Mouse (Mus musculus) neural tube, embryonic 11.5 days (tissue): ENCODE data around the gene Slco3a1. TPM values are rescaled to one million over a fixed set of nuclear protein-coding genes. Genes with fewer than 3 reads are reported as not detected.

Experiments used
- ATAC-seq: fragments of 200-750 bp; cut with Nextera tagmentation; 2 replicates; pipeline ENCODE4 v1.8.0; 2017; ENCODE audit warnings: moderate number of reproducible peaks, mild to moderate bottlenecking, moderate TSS enrichment, moderate library complexity; ENCODE audit not compliant: insufficient read depth, low FRiP score, low TSS enrichment
- DNase-seq: peaks from one replicate; pipeline ENCODE4 v3.0.0-alpha.2; 2015; ENCODE audit warnings: low spot score
- H3K27ac ChIP-seq: fragments of 300-500 bp; sonication (generic); 2 replicates; pipeline ENCODE4 v1.5.1; 2014; ENCODE audit warnings: low read depth, mild to moderate bottlenecking, low read length
- H3K27me3 ChIP-seq: fragments of 300-500 bp; sonication (generic); 2 replicates; pipeline ENCODE4 v1.6.1; 2014; ENCODE audit warnings: mild to moderate bottlenecking, low read length, mixed read lengths; ENCODE audit not compliant: control insufficient read depth, insufficient read depth
- H3K36me3 ChIP-seq: fragments of 300-500 bp; sonication (generic); 2 replicates; pipeline ENCODE4 v1.6.1; 2014; ENCODE audit warnings: mild to moderate bottlenecking, low read length, moderate library complexity, mixed read lengths; ENCODE audit not compliant: control insufficient read depth, insufficient read depth
- H3K4me1 ChIP-seq: fragments of 300-500 bp; sonication (generic); 2 replicates; pipeline ENCODE4 v1.6.1; 2014; ENCODE audit warnings: low read length, mixed read lengths; ENCODE audit not compliant: control insufficient read depth, insufficient read depth
- H3K4me2 ChIP-seq: fragments of 300-500 bp; sonication (generic); 2 replicates; pipeline ENCODE4 v1.6.1; 2014; ENCODE audit warnings: low read depth, mild to moderate bottlenecking, moderate library complexity
- H3K4me3 ChIP-seq: fragments of 300-500 bp; sonication (generic); 2 replicates; pipeline ENCODE4 v1.5.1; 2014; ENCODE audit warnings: low read depth, low read length
- H3K9ac ChIP-seq: fragments of 300-500 bp; sonication (generic); 2 replicates; pipeline ENCODE4 v1.6.1; 2014; ENCODE audit warnings: mild to moderate bottlenecking, low read length
- H3K9me3 ChIP-seq: fragments of 300-500 bp; sonication (generic); 2 replicates; pipeline ENCODE4 v1.6.1; 2016; ENCODE audit warnings: low read length; ENCODE audit not compliant: control insufficient read depth
- WGBS: fragments of 180-500 bp; shearing (Covaris S2); extraction: QIAGEN DNeasy Blood & Tissue Kit; methylation state at CpG from one replicate; pipeline ENCODE4 v1.1.7; 2014; 5-methylcytosine and 5-hydroxymethylcytosine counted together
- polyA plus RNA-seq: library from polyadenylated mRNA; unstranded; fragments of >200 nt; fragmentation: Nextera tagmentation; extraction: Ambion mirVana; gene quantifications from 2 replicates; pipeline ENCODE4 v1.2.1, GENCODE M21; 2014

Gene Slco3a1
- polyA plus RNA-seq, 1 experiment from 2014 or later = 13.0 TPM

GRCm38 (mm10) chr7:74525586-74525985, 29.0 kb downstream of the Slco3a1 start:
- ATAC-seq (no peak), DNase-seq (no peak)
- Histone ChIP-seq H3K4me2 (no peak overlapping the region), H3K4me3 (no peak overlapping the region), H3K9me3 (no peaks in the 10 kb centered on the region), H3K27me3 (no peaks in the 10 kb centered on the region), H3K9ac (no peak overlapping the region), H3K27ac (no peak overlapping the region), H3K36me3 (no peaks in the 10 kb centered on the region), H3K4me1 (0 out of 2 replicates have a peak, but pooled peaks cover 2% of the 10 kb centered on the region)
- WGBS = 70% methylated on average over 2 of the region's 2 CpGs

GRCm38 (mm10) chr7:74524188-74524971, 30.2 kb downstream of the Slco3a1 start:
- no peaks in the 10 kb centered on the region for H3K9me3 ChIP-seq
- H3K27ac ChIP-seq = no peak overlapping the region
- DNase-seq (no peak), ATAC-seq (no peak)
- H3K4me3 ChIP-seq = no peak overlapping the region
- WGBS = 84% methylated on average over 8 of the region's 8 CpGs
- H3K9ac ChIP-seq = no peak overlapping the region
- H3K4me1 ChIP-seq = 0 out of 2 replicates have a peak, but pooled peaks cover 2% of the 10 kb centered on the region
- no peaks in the 10 kb centered on the region for H3K27me3 ChIP-seq
- no peak overlapping the region for H3K4me2 ChIP-seq
- H3K36me3 ChIP-seq = no peaks in the 10 kb centered on the region

GRCm38 (mm10) chr7:74523086-74523485, 31.5 kb downstream of the Slco3a1 start:
- Histone ChIP-seq H3K27ac (no peak overlapping the region), H3K4me2 (no peak overlapping the region), H3K4me1 (0 out of 2 replicates have a peak, but pooled peaks cover 2% of the 10 kb centered on the region), H3K27me3 (no peaks in the 10 kb centered on the region), H3K9me3 (no peaks in the 10 kb centered on the region), H3K9ac (no peak overlapping the region), H3K36me3 (no peaks in the 10 kb centered on the region), H3K4me3 (no peak overlapping the region)
- DNase-seq (no peak), ATAC-seq (no peak)
- WGBS = 44% methylated on average over 4 of the region's 4 CpGs

- Histone ChIP-seq H3K9ac (no peak overlapping the region), H3K27ac (no peak overlapping the region), H3K9me3 (no peaks in the 10 kb centered on the region), H3K27me3 (no peaks in the 10 kb centered on the region), H3K4me1 (0 out of 2 replicates have a peak, but pooled peaks cover 2% of the 10 kb centered on the region), H3K36me3 (no peaks in the 10 kb centered on the region), H3K4me2 (no peak overlapping the region), H3K4me3 (no peak overlapping the region)
- ATAC-seq = no peak
- WGBS = 87% methylated on average over 4 of the region's 4 CpGs
- no peak for DNase-seq
These were observed 32.3 kb downstream of the Slco3a1 start for GRCm38 (mm10) chr7:74522260-74522659.

GRCm38 (mm10) chr7:74519386-74519785, 35.2 kb downstream of the Slco3a1 start:
- Histone ChIP-seq H3K27ac (no peak overlapping the region), H3K9me3 (no peaks in the 10 kb centered on the region), H3K4me1 (0 out of 2 replicates have a peak, but pooled peaks cover 2% of the 10 kb centered on the region), H3K4me2 (no peak overlapping the region), H3K27me3 (no peaks in the 10 kb centered on the region), H3K36me3 (no peaks in the 10 kb centered on the region), H3K4me3 (no peak overlapping the region), H3K9ac (no peak overlapping the region)
- WGBS = 71% methylated on average over 6 of the region's 6 CpGs
- ATAC-seq (no peak), DNase-seq (no peak)

GRCm38 (mm10) chr7:74518776-74519175, 35.8 kb downstream of the Slco3a1 start:
- Histone ChIP-seq H3K4me3 (no peak overlapping the region), H3K4me1 (0 out of 2 replicates have a peak, but pooled peaks cover 2% of the 10 kb centered on the region), H3K4me2 (no peak overlapping the region), H3K27ac (no peak overlapping the region), H3K36me3 (no peaks in the 10 kb centered on the region), H3K9ac (no peak overlapping the region), H3K9me3 (no peaks in the 10 kb centered on the region), H3K27me3 (no peaks in the 10 kb centered on the region)
- DNase-seq (no peak), ATAC-seq (no peak)
- 93% methylated on average over 1 of the region's 1 CpGs for WGBS

GRCm38 (mm10) chr7:74518255-74518654, 36.3 kb downstream of the Slco3a1 start:
- no peaks in the 10 kb centered on the region for H3K9me3 ChIP-seq
- ATAC-seq = no peak
- H3K4me3 ChIP-seq = no peak overlapping the region
- 0 out of 2 replicates have a peak, but pooled peaks cover 2% of the 10 kb centered on the region for H3K4me1 ChIP-seq
- no peaks in the 10 kb centered on the region for H3K27me3 ChIP-seq
- H3K9ac ChIP-seq = no peak overlapping the region
- no peak for DNase-seq
- H3K4me2 ChIP-seq = no peak overlapping the region
- H3K36me3 ChIP-seq = no peaks in the 10 kb centered on the region
- 92% methylated on average over 5 of the region's 5 CpGs for WGBS
- H3K27ac ChIP-seq = no peak overlapping the region

GRCm38 (mm10) chr7:74510676-74511075, 43.9 kb downstream of the Slco3a1 start:
- WGBS = 81% methylated on average over 1 of the region's 1 CpGs
- H3K27me3 ChIP-seq = no peaks in the 10 kb centered on the region
- DNase-seq (no peak), ATAC-seq (no peak)
- no peak overlapping the region for H3K27ac ChIP-seq
- H3K4me3 ChIP-seq = no peak overlapping the region
- no peak overlapping the region for H3K4me2 ChIP-seq
- H3K4me1 ChIP-seq = no peaks in the 10 kb centered on the region
- no peaks in the 10 kb centered on the region for H3K9me3 ChIP-seq
- H3K9ac ChIP-seq = no peak overlapping the region
- no peaks in the 10 kb centered on the region for H3K36me3 ChIP-seq

GRCm38 (mm10) chr7:74508205-74508604, 46.4 kb downstream of the Slco3a1 start:
- H3K4me2 ChIP-seq = no peak overlapping the region

More at GRCm38 (mm10) chr7:74508205-74508604, 46.4 kb downstream of the Slco3a1 start:
- 44% methylated on average over 4 of the region's 4 CpGs for WGBS
- Histone ChIP-seq H3K4me3 (no peak overlapping the region), H3K9me3 (no peaks in the 10 kb centered on the region), H3K9ac (no peak overlapping the region), H3K36me3 (no peaks in the 10 kb centered on the region; the same call in 1 of the 2 replicates), H3K27me3 (no peaks in the 10 kb centered on the region), H3K4me1 (no peaks in the 10 kb centered on the region), H3K27ac (no peak overlapping the region)
- no peak for ATAC-seq
- no peak for DNase-seq
